Mouse (Mus musculus): ENCODE measurements around the gene Vwf. TPM values are rescaled to one million over a fixed set of nuclear protein-coding genes. Genes with fewer than 3 reads are reported as not detected.
A peak's percentile ranks its signal among the peaks of the same experiment; 100 is the strongest.

Vwf gene
- 15.4 and 16.5 TPM in 2 replicates for polyA plus RNA-seq (2012; rRNA removed)

DNA sequence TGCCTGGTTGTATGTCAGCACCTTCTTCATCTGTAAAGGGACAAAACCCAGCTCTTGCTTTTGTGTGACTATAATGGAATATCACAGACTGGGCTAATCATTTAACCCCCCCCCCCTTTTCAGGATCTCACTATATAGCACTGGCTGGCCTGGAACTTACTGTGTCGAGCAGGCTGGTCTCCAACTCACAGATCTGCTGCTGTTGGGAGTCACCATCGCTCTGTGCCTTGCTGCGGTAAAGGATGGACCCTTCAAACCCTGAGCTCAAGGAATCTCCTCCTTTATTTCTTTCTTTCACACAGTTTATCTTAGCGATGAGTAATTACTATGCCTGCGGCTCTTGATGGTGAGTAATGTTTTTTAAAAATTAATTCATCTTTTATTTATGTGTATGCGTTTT, at the start of gene Vwf:
Vwf (plus strand) TSS at position 301 of the 400 bp plus-strand sequence.
- H3K27ac ChIP-seq (ENCODE audit: control insufficient read depth, insufficient read depth, low read depth, low read length): no peak within 1 kb of the TSS
- TF ChIP-seq POLR2A (IDR thresholded peaks at IDR 0.05; ENCODE audit: control insufficient read depth, low read depth, low read length): no peak
- no peak for TF ChIP-seq CTCF (IDR thresholded peaks at IDR 0.05; ENCODE audit: control insufficient read depth, insufficient read depth, insufficient replicate concordance, low read depth, low read length)
- H3K4me3 ChIP-seq (ENCODE audit: control insufficient read depth, low read depth, low read length): no peak within 1 kb of the TSS
- H3K36me3 ChIP-seq (ENCODE audit: control insufficient read depth, insufficient read depth, low read length): no peaks in the 10 kb centered on the region
- no peaks in the 10 kb centered on the region for H3K27me3 ChIP-seq (ENCODE audit: control insufficient read depth, insufficient read depth, low read length)
- H3K4me1 ChIP-seq (ENCODE audit: control insufficient read depth, insufficient read depth, low read length): no peaks in the 10 kb centered on the region

DNA sequence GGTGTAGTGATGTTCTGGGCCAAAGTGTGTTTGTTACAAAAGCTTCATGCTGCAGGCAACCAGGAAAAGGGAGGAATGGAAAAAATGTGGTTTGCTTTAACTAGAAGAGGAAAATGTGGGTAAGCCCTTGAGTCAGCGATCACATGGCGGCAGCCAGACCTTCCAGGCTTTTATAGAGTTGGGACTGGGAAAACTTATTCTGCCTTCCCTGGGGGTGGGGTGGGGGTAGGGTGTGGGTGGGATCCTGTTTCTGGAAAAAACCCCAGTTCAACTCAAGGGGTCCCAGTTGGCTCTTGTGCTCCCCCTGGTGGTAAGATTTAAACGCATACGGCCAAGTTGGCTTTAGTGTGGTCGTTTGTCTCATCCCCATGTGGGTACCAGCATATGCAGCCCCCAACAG, 48.5 kb upstream of the Vwf start:
- Histone ChIP-seq H3K27ac (ENCODE audit: control insufficient read depth, insufficient read depth, low read depth, low read length) (no peak overlapping the region), H3K4me3 (ENCODE audit: control insufficient read depth, low read depth, low read length) (no peak overlapping the region), H3K27me3 (ENCODE audit: control insufficient read depth, insufficient read depth, low read length) (peaks cover 11% of the 10 kb centered on the region), H3K36me3 (ENCODE audit: control insufficient read depth, insufficient read depth, low read length) (no peaks in the 10 kb centered on the region), H3K4me1 (ENCODE audit: control insufficient read depth, insufficient read depth, low read length) (peaks cover 5% of the 10 kb centered on the region; the same call in 1 of the 2 replicates)
- TF ChIP-seq CTCF (IDR thresholded peaks at IDR 0.05; ENCODE audit: control insufficient read depth, insufficient read depth, insufficient replicate concordance, low read depth, low read length) (peak; percentile 45; the same call in 1 of the 2 replicates), POLR2A (IDR thresholded peaks at IDR 0.05; ENCODE audit: control insufficient read depth, low read depth, low read length) (no peak)

DNA sequence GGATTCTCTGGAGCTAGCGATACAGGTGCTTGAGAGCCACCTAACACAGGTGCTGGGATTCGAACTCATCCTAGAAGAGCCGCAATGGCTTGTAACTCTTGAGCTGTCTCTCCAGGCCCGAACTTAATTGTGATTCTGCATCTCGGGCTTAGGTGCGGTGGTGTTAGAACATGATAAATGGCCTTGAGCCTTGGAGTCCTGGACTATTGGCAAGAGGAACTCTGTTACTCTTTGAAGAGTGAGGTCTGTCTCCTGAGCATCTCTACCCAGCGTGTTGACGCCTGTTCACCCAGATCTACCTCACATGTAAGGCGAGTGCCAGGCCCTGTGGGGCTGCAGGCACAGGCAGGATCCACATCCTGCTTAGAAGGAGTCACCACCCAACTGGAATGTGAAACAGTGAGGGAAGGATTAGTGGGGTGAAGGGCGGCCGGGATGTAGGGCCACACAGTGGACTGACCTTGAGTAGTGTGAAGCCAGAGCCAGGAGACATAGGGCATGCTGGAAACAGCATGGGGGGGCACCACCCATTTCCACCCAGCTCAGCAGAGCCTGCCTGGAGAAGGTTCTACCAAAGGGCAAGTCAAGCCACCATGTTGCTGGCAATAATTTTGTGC, 43.3 kb upstream of the Vwf start:
- Histone ChIP-seq H3K27ac (ENCODE audit: control insufficient read depth, insufficient read depth, low read depth, low read length) (no peak overlapping the region), H3K36me3 (ENCODE audit: control insufficient read depth, insufficient read depth, low read length) (no peaks in the 10 kb centered on the region), H3K4me1 (ENCODE audit: control insufficient read depth, insufficient read depth, low read length) (no peaks in the 10 kb centered on the region), H3K4me3 (ENCODE audit: control insufficient read depth, low read depth, low read length) (no peak overlapping the region), H3K27me3 (ENCODE audit: control insufficient read depth, insufficient read depth, low read length) (no peaks in the 10 kb centered on the region)
- TF ChIP-seq CTCF (IDR thresholded peaks at IDR 0.05; ENCODE audit: control insufficient read depth, insufficient read depth, insufficient replicate concordance, low read depth, low read length) (no peak), POLR2A (IDR thresholded peaks at IDR 0.05; ENCODE audit: control insufficient read depth, low read depth, low read length) (no peak)

DNA sequence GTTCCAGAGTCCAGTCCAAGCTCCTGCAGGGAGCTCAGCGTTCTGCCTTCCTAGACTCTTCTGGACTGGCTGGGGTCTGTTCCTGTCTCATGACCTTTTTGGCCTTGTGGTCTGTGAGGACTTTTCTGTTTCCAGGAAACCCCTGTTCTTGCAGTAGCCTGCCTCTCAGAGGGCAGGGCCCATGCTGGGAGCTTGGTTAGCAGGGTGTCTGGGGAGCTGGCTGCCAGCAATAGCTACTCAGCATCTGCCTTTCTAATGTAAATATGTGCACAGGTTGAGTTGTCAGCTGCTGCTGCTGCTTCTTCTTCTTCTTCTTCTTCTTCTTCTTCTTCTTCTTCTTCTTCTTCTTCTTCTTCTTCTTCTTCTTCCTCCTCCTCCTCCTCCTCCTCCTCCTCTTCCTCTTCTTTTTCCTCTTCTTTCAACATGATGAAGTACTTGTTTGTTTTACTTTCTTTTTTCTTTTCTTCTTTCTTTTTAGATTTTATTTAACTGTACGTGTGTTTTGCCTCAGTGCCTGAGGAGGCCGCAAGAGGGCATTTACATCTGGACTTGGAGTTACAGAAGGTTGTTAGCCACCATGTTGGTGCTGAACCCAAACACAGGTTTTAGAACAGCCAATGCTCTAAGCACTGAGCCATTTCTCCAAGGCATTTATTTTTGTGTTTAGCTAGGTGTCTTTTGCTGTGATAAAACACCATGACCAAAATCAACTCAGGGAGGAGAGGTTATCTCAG, 41.8 kb upstream of the Vwf start:
- no peaks in the 10 kb centered on the region for H3K27me3 ChIP-seq (ENCODE audit: control insufficient read depth, insufficient read depth, low read length)
- no peaks in the 10 kb centered on the region for H3K4me1 ChIP-seq (ENCODE audit: control insufficient read depth, insufficient read depth, low read length)
- H3K4me3 ChIP-seq (ENCODE audit: control insufficient read depth, low read depth, low read length): no peak overlapping the region
- H3K36me3 ChIP-seq (ENCODE audit: control insufficient read depth, insufficient read depth, low read length): no peaks in the 10 kb centered on the region
- H3K27ac ChIP-seq (ENCODE audit: control insufficient read depth, insufficient read depth, low read depth, low read length): no peak overlapping the region
- TF ChIP-seq POLR2A (IDR thresholded peaks at IDR 0.05; ENCODE audit: control insufficient read depth, low read depth, low read length) (no peak), CTCF (IDR thresholded peaks at IDR 0.05; ENCODE audit: control insufficient read depth, insufficient read depth, insufficient replicate concordance, low read depth, low read length) (no peak)

DNA sequence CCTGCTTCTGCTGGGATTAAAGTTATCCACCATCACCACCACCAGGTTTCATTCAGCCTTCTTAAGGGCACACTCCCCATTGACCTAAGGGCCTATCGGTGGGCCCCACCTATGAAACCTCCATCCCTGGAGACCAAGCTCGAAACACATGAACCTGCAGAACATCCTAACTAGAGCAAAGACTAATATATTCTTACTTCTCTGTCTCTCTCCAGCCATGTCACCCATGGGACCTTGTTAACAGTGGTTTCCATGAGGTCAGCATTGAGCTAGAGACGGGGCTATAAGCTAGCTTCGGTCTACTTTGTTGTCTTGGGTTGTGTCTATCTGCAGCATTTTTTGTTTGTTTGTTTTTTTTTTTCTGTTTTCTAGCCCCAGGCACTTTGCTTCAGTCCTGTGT, 40.1 kb upstream of the Vwf start:
- Histone ChIP-seq H3K27me3 (ENCODE audit: control insufficient read depth, insufficient read depth, low read length) (no peaks in the 10 kb centered on the region), H3K36me3 (ENCODE audit: control insufficient read depth, insufficient read depth, low read length) (no peaks in the 10 kb centered on the region), H3K27ac (ENCODE audit: control insufficient read depth, insufficient read depth, low read depth, low read length) (no peak overlapping the region), H3K4me3 (ENCODE audit: control insufficient read depth, low read depth, low read length) (no peak overlapping the region), H3K4me1 (ENCODE audit: control insufficient read depth, insufficient read depth, low read length) (no peaks in the 10 kb centered on the region)
- TF ChIP-seq POLR2A (IDR thresholded peaks at IDR 0.05; ENCODE audit: control insufficient read depth, low read depth, low read length): no peak
- no peak for TF ChIP-seq CTCF (IDR thresholded peaks at IDR 0.05; ENCODE audit: control insufficient read depth, insufficient read depth, insufficient replicate concordance, low read depth, low read length)

DNA sequence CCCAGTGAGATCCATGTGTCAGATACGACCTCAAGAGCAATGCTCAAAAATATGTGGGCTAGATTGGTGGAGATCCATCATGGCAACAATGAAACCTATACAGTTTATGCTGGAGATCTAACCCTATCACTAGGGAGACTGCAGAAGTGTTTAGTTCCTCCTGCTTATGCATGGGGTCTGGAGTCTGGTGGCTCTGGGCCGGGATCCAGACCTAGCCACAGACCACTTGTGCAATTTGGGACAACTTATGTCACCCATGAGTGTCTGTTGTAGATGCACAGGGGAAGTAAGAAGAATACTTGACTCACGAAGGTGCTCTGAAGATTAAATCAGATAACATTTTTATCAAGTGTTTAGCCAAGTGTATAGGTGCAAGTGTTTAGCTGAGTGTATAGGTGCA, 36.8 kb upstream of the Vwf start:
- Histone ChIP-seq H3K4me3 (ENCODE audit: control insufficient read depth, low read depth, low read length) (no peak overlapping the region), H3K27me3 (ENCODE audit: control insufficient read depth, insufficient read depth, low read length) (no peaks in the 10 kb centered on the region), H3K27ac (ENCODE audit: control insufficient read depth, insufficient read depth, low read depth, low read length) (no peak overlapping the region), H3K36me3 (ENCODE audit: control insufficient read depth, insufficient read depth, low read length) (no peaks in the 10 kb centered on the region), H3K4me1 (ENCODE audit: control insufficient read depth, insufficient read depth, low read length) (no peaks in the 10 kb centered on the region)
- TF ChIP-seq CTCF (IDR thresholded peaks at IDR 0.05; ENCODE audit: control insufficient read depth, insufficient read depth, insufficient replicate concordance, low read depth, low read length): no peak
- no peak for TF ChIP-seq POLR2A (IDR thresholded peaks at IDR 0.05; ENCODE audit: control insufficient read depth, low read depth, low read length)

DNA sequence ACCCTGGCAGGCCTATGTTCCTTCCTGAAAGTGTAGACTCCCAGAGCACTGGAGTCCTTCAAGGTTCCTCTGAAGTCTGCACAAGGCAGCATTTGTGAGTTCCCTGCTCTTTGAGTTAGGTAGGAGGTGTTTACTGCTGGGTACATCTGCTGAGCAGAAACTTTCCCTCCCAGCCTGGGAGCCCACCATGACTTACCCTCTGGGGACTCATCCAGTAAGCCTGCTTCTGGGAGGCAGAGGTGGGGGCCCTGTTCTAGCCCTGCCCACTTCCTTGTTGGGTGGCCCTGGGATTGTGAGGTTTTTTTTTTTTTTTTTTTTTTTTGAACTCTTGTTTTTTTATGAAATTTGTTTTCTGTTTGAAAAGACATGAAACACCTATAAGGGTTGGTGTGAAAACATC, 35.9 kb upstream of the Vwf start:
- Histone ChIP-seq H3K4me1 (ENCODE audit: control insufficient read depth, insufficient read depth, low read length) (no peaks in the 10 kb centered on the region), H3K27ac (ENCODE audit: control insufficient read depth, insufficient read depth, low read depth, low read length) (no peak overlapping the region), H3K36me3 (ENCODE audit: control insufficient read depth, insufficient read depth, low read length) (no peaks in the 10 kb centered on the region), H3K27me3 (ENCODE audit: control insufficient read depth, insufficient read depth, low read length) (no peaks in the 10 kb centered on the region), H3K4me3 (ENCODE audit: control insufficient read depth, low read depth, low read length) (no peak overlapping the region)
- TF ChIP-seq CTCF (IDR thresholded peaks at IDR 0.05; ENCODE audit: control insufficient read depth, insufficient read depth, insufficient replicate concordance, low read depth, low read length) (no peak), POLR2A (IDR thresholded peaks at IDR 0.05; ENCODE audit: control insufficient read depth, low read depth, low read length) (no peak)
